Mouse (Mus musculus) testis, adult 2 months (tissue): ENCODE results near the gene Zfp646.

ENCODE experiments used
- CTCF ChIP-seq: fragments of 200-500 bp; IDR thresholded peaks from 2 replicates; pipeline ENCODE4 v1.5.1; 2012; ENCODE audit warnings: low read depth, mild to moderate bottlenecking, inconsistent platforms, low read length, moderate library complexity; ENCODE audit not compliant: control insufficient read depth, insufficient read depth, insufficient replicate concordance
- POLR2A ChIP-seq: fragments of 200-500 bp; IDR thresholded peaks from 2 replicates; pipeline ENCODE4 v1.6.1; 2012; ENCODE audit warnings: low read depth, mild to moderate bottlenecking, inconsistent platforms, low read length, moderate library complexity; ENCODE audit not compliant: control insufficient read depth

DNA sequence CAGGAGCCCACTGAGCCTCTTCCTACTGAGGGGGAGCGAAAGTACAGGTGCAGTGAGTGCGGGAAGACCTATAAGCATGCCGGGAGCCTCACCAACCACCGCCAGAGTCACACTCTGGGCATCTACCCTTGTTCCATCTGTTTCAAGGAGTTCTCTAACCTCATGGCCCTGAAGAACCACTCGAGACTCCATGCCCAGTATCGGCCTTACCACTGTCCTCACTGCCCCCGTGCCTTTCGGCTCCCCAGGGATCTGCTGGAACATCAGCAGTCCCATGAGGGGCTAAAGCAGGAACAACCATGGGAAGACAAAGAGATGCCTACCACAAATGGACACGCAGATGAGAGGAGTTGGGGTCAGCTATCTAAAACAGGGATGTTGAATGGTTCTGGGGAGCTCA is 3.3 kb downstream of the Zfp646 start:
- TF ChIP-seq POLR2A: 0 out of 2 replicates have a peak, but pooled peaks have one; percentile 8
- TF ChIP-seq CTCF: no peak
